In genomic region chr12:82387647-82388046, GRCm38 (mm10) we compare ENCODE assay signal across 9 mouse cellular contexts.
DNase-seq lines count a peak whose midpoint lies in the region.
"Had no signal": no experiment of that assay in that cellular context is flagged by ENCODE, and none has a peak within 500 bp of the region (broad histone marks: within the 10 kb centered on the region; RNA-seq: fewer than 3 reads in every experiment).

No protein-coding gene starts in this region.

- H3K27ac ChIP-seq in embryonic facial prominence, embryonic 10.5 days (replicated peaks) = no peak overlapping the region

- 93% methylated on average over 3 of the region's 3 CpGs for WGBS in embryonic facial prominence, embryonic 10.5 days

- DNase-seq in right cerebral cortex, adult 2 months (ENCODE audit: low spot score in 2 of 2) = peak; percentile 73 to 81
- no peak for DNase-seq in right cerebral cortex, postnatal 14 days
- peak; percentile 69 to 77 for DNase-seq in cerebellum, postnatal 14 days
- peak; percentile 63 to 65 for DNase-seq in layer of hippocampus, postnatal 36 days
- no peak for DNase-seq in embryonic facial prominence, embryonic 10.5 days (ENCODE audit: low spot score)
- DNase-seq in adrenal gland, postnatal 25 days = no peak
- DNase-seq in embryo, embryonic 11 days = no peak
- DNase-seq: heart, postnatal 36 days; lung, adult 2 months had no signal

- H3K9me3 ChIP-seq in embryonic facial prominence, embryonic 10.5 days = no peaks in the 10 kb centered on the region

- H3K4me1 ChIP-seq in embryonic facial prominence, embryonic 10.5 days = no peaks in the 10 kb centered on the region

- H3K4me3 ChIP-seq in embryonic facial prominence, embryonic 10.5 days = no peak overlapping the region

- H3K27me3 ChIP-seq in embryonic facial prominence, embryonic 10.5 days (replicated peaks; ENCODE audit: low read depth, poor library complexity, severe bottlenecking) = no peaks in the 10 kb centered on the region

- peaks cover 40% of the 10 kb centered on the region for H3K36me3 ChIP-seq in embryonic facial prominence, embryonic 10.5 days (replicated peaks)

Comparison
In these comparisons a context has a peak if more than half of its experiments do, and no peak if none do; other contexts are left out.
1. DNase-seq: peak in right cerebral cortex, adult 2 months (2 of 2), cerebellum, postnatal 14 days (2 of 2) and layer of hippocampus, postnatal 36 days (2 of 2); none in right cerebral cortex, postnatal 14 days (single experiment), embryonic facial prominence, embryonic 10.5 days (single experiment), adrenal gland, postnatal 25 days (single experiment) and embryo, embryonic 11 days (single experiment).